Mouse (Mus musculus): ENCODE data around the gene Gclm. TPM values are rescaled to one million over a fixed set of nuclear protein-coding genes. Genes with fewer than 3 reads are reported as not detected.
"Not testable (repeated sequence)": the region's sequence is repeated elsewhere in the genome, so short reads cannot be mapped to it uniquely, and the experiment has no call there.

Gene Gclm
- total RNA-seq, 2 experiments from 2014 or later, result 57.2 to 61.6 TPM

DNA sequence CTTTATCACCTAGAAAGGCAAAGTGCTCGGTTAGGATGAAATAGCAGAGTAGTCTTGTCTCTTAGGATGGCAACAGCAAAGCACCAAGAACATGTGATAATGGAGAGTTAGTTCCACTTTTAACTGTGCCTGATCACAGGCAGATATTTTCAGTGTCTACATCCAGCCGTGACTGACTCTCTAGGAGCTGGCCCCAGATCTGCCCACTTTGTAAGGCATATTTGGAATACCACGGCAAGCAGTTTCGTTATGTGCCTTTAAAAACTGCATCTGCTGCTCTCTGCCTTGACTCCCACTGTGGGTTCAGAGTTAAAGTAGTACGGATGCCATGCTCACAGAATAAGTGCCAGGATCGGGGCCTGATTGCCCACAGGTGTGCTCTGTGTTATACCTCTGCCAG is 18.4 kb upstream of the Gclm start:
- not testable (repeated sequence) for DNase-seq
- intact Hi-C loops (cut with DNase I), result loop anchor here (1.0 kb wide), 1 partner anchor 13 kb away; no protein-coding TSS in a partner anchor

DNA sequence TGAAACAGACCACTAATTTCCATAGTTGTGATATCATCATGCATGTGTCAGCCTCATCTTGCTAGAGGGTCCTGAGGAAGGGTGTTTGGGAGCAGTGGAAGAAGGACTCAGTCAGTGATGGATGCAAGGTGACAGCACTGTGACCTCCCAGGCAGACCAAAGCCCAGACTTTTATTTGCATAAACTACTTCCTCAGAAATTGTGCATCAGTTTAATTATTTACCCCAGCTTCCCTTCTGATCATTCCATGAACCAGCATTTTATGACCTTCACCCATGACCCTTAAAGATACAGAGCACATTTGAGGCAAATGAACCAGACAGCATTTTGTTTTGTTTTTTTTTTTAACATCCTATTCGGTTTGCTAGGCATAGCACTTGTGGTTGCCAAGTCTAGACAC is 9.6 kb upstream of the Gclm start:
- intact Hi-C loops (cut with DNase I), result no loop called here
- no peak for DNase-seq

DNA sequence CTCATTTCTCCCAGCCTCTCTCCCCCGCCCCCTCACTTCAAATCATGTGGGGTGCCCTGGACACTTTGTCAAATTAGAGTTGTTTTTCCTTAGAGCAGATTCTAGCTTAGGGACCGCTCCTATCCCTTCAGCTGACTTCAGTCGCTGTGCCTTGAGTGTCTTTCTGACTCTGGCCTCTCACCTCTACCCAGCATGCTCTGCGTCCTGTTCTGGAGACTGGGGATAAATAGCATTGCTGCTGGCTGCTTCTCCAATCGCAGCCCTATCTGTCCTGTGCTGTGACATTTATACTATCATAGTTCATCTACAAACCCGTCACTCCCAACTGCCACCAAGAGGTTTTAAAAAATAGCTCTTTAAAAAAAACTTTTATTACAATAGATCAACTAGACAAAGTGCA is 2.5 kb upstream of the Gclm start:
- DNase-seq, result no peak
- intact Hi-C loops (cut with DNase I), result no loop called here

DNA sequence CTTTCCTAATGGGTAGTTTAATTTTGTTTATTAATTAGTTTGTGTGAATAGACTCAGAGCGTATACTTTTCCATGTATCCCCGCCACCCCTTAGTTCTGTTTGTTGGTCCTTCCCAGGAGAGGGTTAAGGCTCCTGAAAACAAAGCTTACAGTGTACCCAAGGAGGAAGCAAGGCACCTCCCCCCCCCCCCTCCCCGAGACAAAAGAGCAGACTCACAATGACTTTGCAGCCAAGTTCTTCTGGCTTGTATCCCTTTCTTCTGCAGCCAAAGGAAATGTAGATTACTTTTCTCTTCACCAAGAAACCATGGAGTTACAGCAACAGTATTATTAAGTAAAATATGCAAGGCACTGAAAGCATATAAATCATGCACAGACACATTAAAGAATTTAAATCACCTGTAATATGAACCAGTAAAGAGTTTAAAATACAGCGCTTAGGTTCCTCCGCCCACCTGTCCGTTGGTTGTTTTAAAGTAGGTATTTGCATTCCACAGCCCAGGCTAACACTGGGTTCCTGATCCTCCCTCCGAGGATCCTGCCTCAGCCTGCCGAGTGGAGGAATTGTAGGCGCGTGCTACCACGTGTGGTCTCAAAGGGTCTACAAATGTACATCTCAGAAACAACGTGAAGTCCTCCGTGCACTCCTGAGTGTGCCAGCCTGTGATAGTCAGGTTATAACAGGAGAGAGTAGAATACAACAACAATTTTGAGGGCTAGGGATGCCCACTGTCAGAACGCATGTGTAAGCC is 1.8 kb upstream of the Gclm start:
- intact Hi-C loops (cut with DNase I), result no loop called here

DNA sequence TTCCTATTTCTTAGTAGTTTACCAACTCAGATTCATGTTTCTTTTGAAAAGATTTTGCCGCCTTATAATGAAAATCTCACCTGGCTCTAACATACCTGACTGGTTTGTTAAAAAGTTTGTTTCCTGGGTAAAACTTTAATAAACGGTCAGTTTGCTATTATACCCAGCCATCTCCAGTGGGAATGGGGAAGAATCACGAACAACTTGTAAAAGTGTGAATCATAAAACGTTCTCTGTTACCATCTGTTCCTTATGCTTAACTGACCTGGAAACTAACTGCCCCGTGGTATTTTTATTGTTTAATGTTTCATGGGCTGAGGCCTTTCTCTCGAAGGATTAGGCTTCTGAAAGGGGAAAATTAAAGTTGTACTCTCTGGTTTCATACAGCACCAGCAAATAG is 598 bp upstream of the Gclm start:
- intact Hi-C loops (cut with DNase I), result loop anchor here (5.0 kb wide), 2 partner anchors 48 to 223 kb away; partner anchors contain the start of gene Bcar3
- DNase-seq, result no peak

More for the DNA sequence above, 1.8 kb upstream of the Gclm start:
- DNase-seq, result no peak

DNA sequence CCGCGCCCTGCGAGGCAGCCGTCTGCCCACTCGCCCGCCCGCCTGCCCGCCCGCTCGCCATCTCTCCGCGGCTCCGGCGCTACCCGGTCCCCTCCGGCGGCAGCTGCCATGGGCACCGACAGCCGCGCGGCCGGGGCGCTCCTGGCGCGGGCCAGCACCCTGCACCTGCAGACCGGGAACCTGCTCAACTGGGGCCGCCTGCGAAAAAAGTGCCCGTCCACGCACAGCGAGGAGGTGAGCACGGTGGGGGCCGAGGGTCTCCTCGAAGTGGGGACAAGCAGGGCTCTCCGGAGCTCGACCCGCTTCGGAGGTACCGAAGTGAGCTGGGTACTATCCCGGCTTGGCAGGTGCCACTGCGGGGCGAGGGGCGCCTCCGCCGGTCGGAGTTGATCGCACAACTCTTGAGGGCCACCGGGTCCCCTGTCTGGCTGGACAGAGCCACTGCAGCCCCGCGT is 548 bp downstream of the Gclm start:
- intact Hi-C loops (cut with DNase I), result loop anchor here (2.0 to 5.0 kb wide), 3 partner anchors 27 to 221 kb away; partner anchors contain the start of gene Bcar3
- peak in 1 of 2 experiments; percentile 58 for DNase-seq

DNA sequence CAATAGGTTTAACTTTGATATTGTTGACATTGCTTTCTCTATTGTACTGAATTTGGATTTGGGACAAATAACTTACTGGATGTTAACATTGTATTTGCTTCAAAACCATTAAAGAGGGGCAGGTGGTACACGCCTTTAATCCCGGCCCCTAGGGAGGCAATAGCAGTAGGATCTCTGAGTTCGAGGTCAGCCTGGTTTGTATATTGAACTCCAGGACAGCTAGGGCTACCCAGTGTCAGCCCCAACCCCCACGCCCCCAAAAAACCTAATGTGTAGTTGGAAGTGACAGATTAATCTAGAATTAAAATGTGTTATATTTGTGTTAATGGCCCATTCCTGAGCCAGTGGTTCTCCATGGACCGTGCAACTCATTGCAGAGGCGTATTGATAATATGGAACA is 1.0 kb downstream of the Gclm start:
- intact Hi-C loops (cut with DNase I), result loop anchor here (2.0 to 5.0 kb wide), 3 partner anchors 26 to 221 kb away; partner anchors contain the start of gene Bcar3
- DNase-seq, result no peak

DNA sequence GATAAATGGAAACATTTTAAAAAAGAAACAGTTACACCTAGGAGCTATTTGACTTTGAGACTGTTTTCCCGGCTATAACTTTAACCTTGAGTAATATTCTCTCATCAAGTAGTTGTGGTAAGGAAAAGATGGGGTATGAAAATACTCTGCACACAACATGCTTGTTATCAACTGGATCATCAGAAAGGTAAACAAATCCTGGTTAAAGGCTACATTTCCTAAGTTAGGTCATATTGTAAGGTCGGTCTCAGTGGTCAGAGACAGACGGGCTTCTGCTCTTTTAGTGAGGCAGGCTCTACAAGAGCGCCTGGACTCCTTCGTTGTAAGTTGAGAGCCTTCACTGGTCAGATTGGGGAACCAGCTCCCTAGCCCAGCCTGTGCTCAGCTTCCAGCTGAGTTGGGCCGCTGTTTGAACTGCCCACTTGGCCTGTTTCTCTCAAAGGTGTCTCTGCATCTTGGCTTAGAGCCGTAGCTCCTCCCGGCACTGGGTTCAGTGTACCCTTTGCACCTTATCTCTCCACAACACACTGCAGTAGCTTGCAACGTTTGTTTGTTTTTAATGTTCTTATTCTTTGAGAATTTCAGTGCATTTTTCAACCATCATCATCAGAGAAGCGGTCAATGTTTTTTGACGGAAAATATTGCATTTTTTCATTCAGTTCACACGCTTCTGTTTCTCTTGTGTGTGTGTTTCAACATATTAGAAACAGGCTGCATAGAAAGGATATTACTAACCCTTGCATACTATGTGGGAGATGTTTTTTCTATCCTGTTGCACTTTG is 1.8 kb downstream of the Gclm start:
- intact Hi-C loops (cut with DNase I), result loop anchor here (2.0 to 5.0 kb wide), 3 partner anchors 26 to 220 kb away; partner anchors contain the start of gene Bcar3
- DNase-seq, result no peak

DNA sequence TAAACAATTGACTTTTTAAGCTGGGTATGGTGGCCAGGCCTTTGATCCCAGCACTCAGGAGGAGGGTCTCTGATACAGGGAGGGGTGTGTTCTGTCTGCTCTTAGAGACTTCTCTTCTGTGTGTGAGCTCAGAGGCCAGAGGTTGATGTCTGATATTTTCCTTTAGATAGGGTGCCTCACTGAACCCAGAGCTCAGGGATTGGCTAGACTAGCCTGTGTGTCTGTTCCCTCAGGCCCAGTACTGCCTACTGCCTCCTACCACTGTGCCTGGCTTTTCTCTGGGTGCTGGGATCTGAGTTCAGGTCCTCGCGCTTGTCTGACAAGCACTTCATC is 2.4 kb downstream of the Gclm start:
- intact Hi-C loops (cut with DNase I), result loop anchor here (2.0 to 5.0 kb wide), 3 partner anchors 25 to 220 kb away; partner anchors contain the start of gene Bcar3
- no peak for DNase-seq

DNA sequence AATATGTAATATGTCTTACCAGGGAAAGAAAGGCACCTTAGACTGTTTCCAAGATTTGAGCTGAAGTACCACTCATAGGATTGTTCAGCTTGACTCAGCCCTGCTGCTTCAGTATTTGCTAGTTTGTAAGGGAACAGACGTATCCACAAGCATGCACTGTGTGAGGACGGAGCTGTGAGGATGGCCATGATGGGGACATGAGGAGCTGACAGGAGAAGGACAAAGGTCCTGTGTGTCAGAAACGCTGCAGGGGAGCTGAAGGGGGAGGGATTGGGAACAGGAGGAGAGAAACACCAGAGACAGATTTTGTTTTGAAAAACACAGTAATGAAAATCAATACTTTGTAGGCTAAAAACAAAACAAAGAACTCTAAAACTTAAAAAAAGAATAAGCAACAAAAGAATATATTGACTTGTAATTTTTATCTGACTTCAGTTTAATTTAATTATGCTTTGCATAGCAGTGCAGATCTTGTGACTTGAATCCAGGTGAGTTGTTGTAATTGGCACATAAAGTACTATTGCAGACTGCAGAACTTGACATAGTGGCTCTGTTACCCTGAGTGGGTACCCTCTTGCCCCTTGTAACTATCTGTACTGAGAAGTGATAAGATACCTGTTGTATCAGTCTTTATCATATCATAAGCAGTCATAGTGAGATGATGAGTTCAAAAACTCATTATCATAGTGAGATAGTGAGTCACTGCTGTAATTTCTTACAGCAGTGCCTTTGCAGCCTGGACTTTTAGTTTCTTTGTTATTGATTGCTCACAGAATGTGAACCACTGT is 7.3 kb downstream of the Gclm start:
- DNase-seq, result no peak
- intact Hi-C loops (cut with DNase I), result no loop called here

DNA sequence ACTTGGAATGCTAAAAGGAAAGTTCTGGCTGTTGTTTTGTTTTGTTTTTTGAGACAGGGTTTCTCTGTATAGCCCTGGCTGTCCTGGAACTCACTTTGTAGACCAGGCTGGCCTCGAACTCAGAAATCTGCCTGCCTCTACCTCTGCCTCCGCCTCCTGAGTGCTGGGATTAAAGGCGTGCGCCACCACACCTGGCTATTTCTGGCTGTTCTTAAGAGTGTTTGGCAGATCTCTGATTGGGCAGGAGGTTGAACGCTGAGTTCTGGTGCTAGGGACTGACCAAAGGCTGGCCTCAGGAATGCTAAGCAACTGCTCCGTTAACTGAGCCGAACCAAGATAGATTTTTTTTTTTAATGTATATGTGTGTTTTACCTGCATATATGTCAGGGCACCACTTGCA is 8.7 kb downstream of the Gclm start:
- intact Hi-C loops (cut with DNase I), result not testable (repeated sequence)

DNA sequence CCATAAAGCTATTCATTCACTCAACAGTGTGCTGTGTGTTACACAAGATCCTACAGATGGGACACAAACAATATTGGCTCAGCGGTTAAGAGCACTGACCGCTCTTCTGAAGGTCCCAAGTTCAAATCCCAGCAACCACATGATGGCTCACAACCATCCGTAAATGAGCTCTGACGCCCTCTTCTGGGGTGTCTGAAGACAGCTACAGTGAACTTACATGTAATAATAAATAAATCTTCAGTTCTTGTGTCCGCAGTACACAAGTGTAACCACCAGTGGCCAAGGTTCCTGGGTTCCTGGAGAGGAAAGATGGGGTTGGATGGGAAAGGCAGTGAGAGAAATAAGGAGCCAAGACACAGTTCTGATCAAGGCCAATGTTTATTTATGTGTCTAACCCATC is 24.6 kb downstream of the Gclm start:
- DNase-seq, result no peak
- intact Hi-C loops (cut with DNase I), result loop anchor here (10.0 kb wide), 1 partner anchor 385 kb away; no protein-coding TSS in a partner anchor

More for the DNA sequence above, 8.7 kb downstream of the Gclm start:
- not testable (repeated sequence) for DNase-seq

DNA sequence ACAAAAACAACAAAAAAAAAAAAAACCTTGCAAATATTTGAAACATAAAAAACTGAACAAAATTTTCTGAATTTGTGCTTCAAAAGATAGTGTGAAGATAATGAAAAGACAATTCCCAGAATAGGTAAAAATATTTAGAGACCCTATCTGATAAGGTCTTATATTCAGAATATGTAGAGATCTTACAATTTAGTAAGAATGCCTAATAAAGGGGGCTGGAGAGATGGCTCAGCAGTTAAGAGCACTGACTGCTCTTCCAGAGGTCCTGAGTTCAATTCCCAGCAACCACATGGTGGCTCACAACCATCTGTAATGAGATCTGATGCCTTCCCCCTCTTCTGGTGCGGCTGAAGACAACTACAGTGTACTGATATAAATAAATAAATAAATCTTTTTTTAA is 27.2 kb downstream of the Gclm start:
- DNase-seq, result not testable (repeated sequence)
- intact Hi-C loops (cut with DNase I), result loop anchor here (2.0 to 10.0 kb wide), 2 partner anchors 26 to 388 kb away; no protein-coding TSS in a partner anchor

DNA sequence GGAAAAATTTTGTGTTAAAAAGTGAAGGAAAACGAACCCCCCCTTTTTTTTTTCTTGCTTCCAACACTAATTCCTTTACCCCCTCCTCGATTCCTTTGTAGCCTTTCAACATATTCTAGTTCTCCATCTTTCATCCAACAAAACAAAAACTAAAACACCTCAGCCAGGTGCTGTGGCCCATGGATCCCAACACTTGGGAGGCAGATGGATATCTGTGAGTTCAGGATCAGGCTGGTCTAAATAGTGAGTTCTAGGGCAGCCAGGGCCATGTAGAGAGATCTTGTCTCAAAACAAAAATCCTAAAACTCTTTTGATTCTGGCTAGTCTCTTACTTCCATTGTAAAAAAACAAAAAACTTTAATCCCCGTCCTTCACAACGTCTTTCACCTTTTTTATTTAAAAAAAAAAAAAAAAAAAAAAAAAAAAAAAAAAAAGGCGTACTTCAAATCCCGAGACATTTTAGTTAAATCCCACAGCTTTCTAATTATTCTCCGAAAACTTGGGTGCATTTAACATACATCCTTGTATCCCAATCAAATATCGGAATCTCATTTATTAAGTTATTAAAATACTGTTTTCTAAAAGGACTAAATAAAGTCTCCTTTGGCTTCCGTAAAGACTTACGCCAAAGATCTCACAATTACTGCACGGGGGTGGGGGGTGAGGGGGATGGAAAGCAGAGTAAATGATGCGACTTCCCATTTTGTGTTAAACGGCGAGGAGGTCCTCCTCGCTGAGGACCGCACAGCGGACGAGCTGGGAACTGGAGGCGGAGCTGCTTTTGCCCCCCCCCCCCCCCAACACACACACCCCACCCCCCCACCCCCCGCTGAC is 28.3 kb downstream of the Gclm start:
- DNase-seq, result no peak
- intact Hi-C loops (cut with DNase I), result loop anchor here (2.0 to 10.0 kb wide), 3 partner anchors 17 to 389 kb away; no protein-coding TSS in a partner anchor

DNA sequence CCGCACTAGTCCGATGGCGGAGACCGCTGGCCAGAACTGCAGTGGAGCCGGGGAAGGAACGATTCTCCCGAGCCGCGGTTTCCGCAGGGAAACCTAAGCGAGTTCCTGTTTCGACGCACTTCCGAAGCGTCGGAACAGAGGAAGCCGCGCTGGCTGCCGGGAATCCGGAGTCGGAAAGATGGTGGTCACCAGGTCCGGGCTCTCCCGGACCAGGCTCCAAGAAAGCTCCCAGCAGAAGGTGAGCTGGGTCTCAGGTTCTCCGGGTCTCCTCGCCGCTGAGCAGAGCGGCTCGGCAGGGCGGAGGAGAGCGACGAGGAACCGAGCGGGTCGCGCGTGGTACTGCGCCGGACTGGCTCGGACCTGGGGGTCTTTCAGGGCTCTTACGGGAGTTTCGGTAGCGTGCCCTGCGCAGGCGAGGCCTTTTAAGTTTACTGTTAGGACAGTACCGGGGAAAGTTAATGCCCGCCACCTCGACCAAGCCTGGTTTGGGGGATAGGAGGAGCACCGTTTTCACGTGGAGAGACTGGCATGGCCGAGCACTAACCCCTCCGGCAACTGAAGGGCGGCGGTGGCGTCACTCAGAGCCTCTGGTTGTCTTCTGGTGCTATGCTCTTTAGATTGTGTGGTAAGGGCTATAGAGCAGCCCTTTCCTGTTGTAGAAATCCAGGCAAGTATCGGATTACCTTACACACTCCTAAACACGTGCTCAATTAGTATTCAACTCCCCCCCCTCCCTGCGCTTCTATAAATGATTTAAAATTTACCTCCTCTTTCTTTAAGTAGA is 29.1 kb downstream of the Gclm start, which contains the start of gene Dnttip2:
Gene Dnttip2, plus strand, starts transcription at position 148 of the 784 bp plus-strand sequence.
- intact Hi-C loops (cut with DNase I), result loop anchor here (2.0 to 10.0 kb wide), 2 partner anchors 16 to 390 kb away; no protein-coding TSS in a partner anchor
- DNase-seq, result peak; percentile 93 to 94

DNA sequence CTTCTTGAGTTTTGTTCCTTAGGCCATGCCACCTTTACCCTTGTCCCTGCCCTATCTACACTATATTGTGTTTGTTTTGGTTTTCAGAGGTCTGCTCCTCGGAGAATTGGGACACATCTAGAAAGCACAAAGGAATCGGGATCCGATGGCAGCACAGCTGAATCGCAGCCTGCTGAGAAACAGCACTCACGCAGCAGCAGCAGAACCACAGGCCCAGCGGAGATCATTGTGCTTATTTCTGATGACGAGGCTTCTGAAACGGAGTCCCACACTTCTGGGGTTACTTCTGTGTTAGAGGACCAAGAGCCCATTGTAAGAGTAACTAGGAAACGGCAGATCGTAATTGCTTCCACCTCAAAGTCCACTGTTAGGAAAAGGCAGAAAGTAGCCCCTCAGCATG is 29.8 kb downstream of the Gclm start:
- intact Hi-C loops (cut with DNase I), result loop anchor here (2.0 to 10.0 kb wide), 2 partner anchors 16 to 390 kb away; no protein-coding TSS in a partner anchor

DNA sequence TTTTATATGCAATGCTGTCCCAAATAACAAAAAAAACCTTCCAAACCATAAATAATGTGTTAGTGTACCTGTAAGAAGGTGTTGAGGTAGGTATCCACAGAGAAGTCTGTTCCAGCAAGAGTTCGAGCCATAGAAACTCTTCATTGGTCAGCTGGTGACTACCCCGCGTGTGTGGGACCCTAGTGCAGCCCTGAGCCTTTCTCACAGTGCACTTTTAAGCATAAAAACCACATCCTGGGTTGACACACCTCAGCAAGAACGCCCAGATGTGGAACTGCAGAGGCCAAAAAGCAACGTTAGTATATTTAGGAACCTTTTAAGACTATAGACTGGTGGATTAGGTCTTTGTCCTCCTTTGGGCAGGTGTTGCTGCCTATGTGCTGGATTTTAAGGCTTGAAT is 41.8 kb downstream of the Gclm start:
- intact Hi-C loops (cut with DNase I), result no loop called here
- DNase-seq, result no peak

More for the DNA sequence above, 29.8 kb downstream of the Gclm start:
- DNase-seq, result no peak

DNA sequence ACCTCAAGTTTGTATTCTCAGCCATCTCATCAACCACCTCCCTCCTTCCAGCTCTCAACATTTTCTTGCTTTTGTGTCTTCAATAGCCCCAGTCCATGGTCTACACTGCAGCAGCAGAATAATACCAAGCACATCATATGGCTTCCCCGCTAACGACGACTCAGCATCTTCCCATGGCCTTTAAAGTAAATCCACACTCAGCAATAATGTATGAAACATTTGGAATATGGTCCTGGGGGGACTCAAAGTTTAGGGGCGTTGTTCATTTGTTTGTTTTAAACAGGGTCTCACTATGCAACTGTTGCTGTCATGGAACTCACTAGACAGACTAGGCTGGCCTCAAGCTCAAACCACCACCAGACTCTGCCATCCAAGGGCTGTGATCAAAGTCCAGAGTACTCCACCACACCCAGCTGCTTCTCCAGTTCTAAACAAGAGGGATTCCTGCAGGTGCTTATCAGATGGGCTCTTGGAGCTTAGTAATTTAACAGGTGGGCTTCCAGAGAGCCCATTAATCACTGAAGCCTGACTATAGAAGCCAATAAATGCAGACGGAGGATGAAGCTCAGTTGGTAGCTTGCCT is 43.3 kb downstream of the Gclm start:
- intact Hi-C loops (cut with DNase I), result no loop called here
- DNase-seq, result no peak
